In the genomic region with DNA sequence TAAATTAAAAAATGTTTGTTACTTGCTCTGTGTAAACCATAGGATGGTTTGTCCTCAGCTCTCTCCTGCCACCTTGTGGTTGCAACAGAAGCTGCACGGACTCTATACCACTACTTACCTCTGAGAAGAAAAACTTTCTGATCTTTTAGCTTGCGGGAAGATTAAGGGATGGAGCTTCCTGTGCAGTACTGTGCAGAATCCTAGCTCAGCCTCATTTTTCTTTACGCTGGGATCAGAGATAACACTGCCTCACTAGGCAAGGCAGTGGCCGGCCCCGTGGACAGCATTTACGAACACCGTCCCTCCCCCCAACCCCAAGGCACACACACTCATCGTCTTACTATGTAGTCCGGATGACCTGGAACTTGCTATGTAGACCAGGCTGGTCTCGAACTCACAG, we compare ENCODE assay signal across 8 mouse cellular contexts. TPM values are rescaled to one million over a fixed set of nuclear protein-coding genes. Genes with fewer than 3 reads are reported as not detected.
DNase-seq lines count a peak whose midpoint lies in the region; ATAC-seq and TF ChIP-seq lines count a peak whose summit lies in the region.

No protein-coding gene starts in this region.

- no peak for TF ChIP-seq POLR2A in spleen, adult 2 months (IDR thresholded peaks at IDR 0.05; ENCODE audit: low read depth, low read length)

- DNase-seq in gastrocnemius, postnatal 10 days = peak; percentile 54
- DNase-seq in gastrocnemius, postnatal 36 days = no peak
- peak; percentile 85 to 86 for DNase-seq in cerebellum, postnatal 14 days
- peak; percentile 50 for DNase-seq in gastrocnemius, postnatal 14 days
- peak; percentile 78 for DNase-seq in limb, embryonic 11.5 days (ENCODE audit: low spot score)
- peak; percentile 75 for DNase-seq in spleen, adult 2 months (ENCODE audit: low read depth in 1 of 2, low spot score in 2 of 2)

- peak overlapping the region; percentile 21; the same call in 1 of the 2 replicates for H3K4me3 ChIP-seq in intestine, embryonic 16.5 days (ENCODE audit: low read length)
- no peak overlapping the region for H3K4me3 ChIP-seq in limb, embryonic 11.5 days (ENCODE audit: low read depth, low read length)
- H3K4me3 ChIP-seq in midbrain, embryonic 13.5 days (replicated peaks) = no peak overlapping the region
- H3K4me3 ChIP-seq in spleen, adult 2 months (ENCODE audit: extremely low read depth, insufficient read depth, insufficient read length) = 0 out of 2 replicates have a peak overlapping the region, but pooled peaks have one; percentile 22

- peak overlapping the region; percentile 32; the same call in 1 of the 2 replicates for H3K9ac ChIP-seq in intestine, embryonic 16.5 days (ENCODE audit: low read depth, low read length)
- H3K9ac ChIP-seq in limb, embryonic 11.5 days (ENCODE audit: low read length) = no peak overlapping the region
- no peak overlapping the region for H3K9ac ChIP-seq in midbrain, embryonic 13.5 days (replicated peaks)

- no peak overlapping the region for H3K27ac ChIP-seq in intestine, embryonic 16.5 days (ENCODE audit: low read length)
- H3K27ac ChIP-seq in limb, embryonic 11.5 days (replicated peaks; ENCODE audit: low read depth, low read length) = no peak overlapping the region
- no peak overlapping the region for H3K27ac ChIP-seq in midbrain, embryonic 13.5 days
- no peak overlapping the region for H3K27ac ChIP-seq in spleen, adult 2 months (ENCODE audit: insufficient read depth, low read length)

- intact Hi-C loops in gastrocnemius, postnatal 36 days (cut with DNase I) = no loop called here
- intact Hi-C loops in gastrocnemius, postnatal 14 days (cut with DNase I; ENCODE audit: low total_unique reads) = no loop called here

- H3K9me3 ChIP-seq in intestine, embryonic 16.5 days (ENCODE audit: control insufficient read depth, low read length) = no peaks in the 10 kb centered on the region
- no peaks in the 10 kb centered on the region for H3K9me3 ChIP-seq in limb, embryonic 11.5 days (ENCODE audit: control insufficient read depth, low read length)
- no peaks in the 10 kb centered on the region for H3K9me3 ChIP-seq in midbrain, embryonic 13.5 days

- TF ChIP-seq CTCF in spleen, adult 2 months (IDR thresholded peaks at IDR 0.05; ENCODE audit: extremely low read depth, insufficient read depth, insufficient read length, insufficient replicate concordance) = peak; percentile 72; the same call in 1 of the 2 replicates

- peaks cover 7% of the 10 kb centered on the region for H3K4me1 ChIP-seq in intestine, embryonic 16.5 days (ENCODE audit: control insufficient read depth, insufficient read depth, low read length)
- H3K4me1 ChIP-seq in limb, embryonic 11.5 days (ENCODE audit: control insufficient read depth, insufficient read depth, low read length) = peaks cover 3% of the 10 kb centered on the region; the same call in 1 of the 2 replicates
- peaks cover 19% of the 10 kb centered on the region for H3K4me1 ChIP-seq in midbrain, embryonic 13.5 days (replicated peaks)
- no peaks in the 10 kb centered on the region for H3K4me1 ChIP-seq in spleen, adult 2 months (ENCODE audit: control insufficient read depth, insufficient read depth, insufficient read length)

- H3K36me3 ChIP-seq in intestine, embryonic 16.5 days (ENCODE audit: control insufficient read depth, insufficient read depth, low read length) = no peaks in the 10 kb centered on the region
- H3K36me3 ChIP-seq in limb, embryonic 11.5 days (ENCODE audit: control insufficient read depth, insufficient read depth, low read length) = no peaks in the 10 kb centered on the region
- H3K36me3 ChIP-seq in midbrain, embryonic 13.5 days = no peaks in the 10 kb centered on the region
- H3K36me3 ChIP-seq in spleen, adult 2 months (ENCODE audit: control insufficient read depth, insufficient read depth, low read length) = no peaks in the 10 kb centered on the region

- no peaks in the 10 kb centered on the region for H3K27me3 ChIP-seq in intestine, embryonic 16.5 days (replicated peaks; ENCODE audit: control insufficient read depth, insufficient read depth, low read length)
- H3K27me3 ChIP-seq in limb, embryonic 11.5 days (ENCODE audit: control insufficient read depth, insufficient read depth, low read length) = peaks cover 3% of the 10 kb centered on the region; the same call in 1 of the 2 replicates
- no peaks in the 10 kb centered on the region; the same call in 1 of the 2 replicates for H3K27me3 ChIP-seq in midbrain, embryonic 13.5 days
- no peaks in the 10 kb centered on the region for H3K27me3 ChIP-seq in spleen, adult 2 months (ENCODE audit: control insufficient read depth, insufficient read depth, low read length)

- 18% methylated on average over 10 of the region's 10 CpGs for WGBS in intestine, embryonic 16.5 days
- WGBS in limb, embryonic 11.5 days = 27% methylated on average over 10 of the region's 10 CpGs
- WGBS in midbrain, embryonic 13.5 days = 30% methylated on average over 10 of the region's 10 CpGs
- WGBS in spleen, adult 2 months = 9% methylated on average over 10 of the region's 10 CpGs

- H3K4me2 ChIP-seq in intestine, embryonic 16.5 days (ENCODE audit: low read depth, low read length) = peak overlapping the region; percentile 36
- H3K4me2 ChIP-seq in limb, embryonic 11.5 days (ENCODE audit: low read depth, severe bottlenecking) = no peak overlapping the region; the same call in 1 of the 2 replicates
- peak overlapping the region; percentile 45; the same call in 1 of the 2 replicates for H3K4me2 ChIP-seq in midbrain, embryonic 13.5 days (replicated peaks)

- ATAC-seq in intestine, embryonic 16.5 days = peak; percentile 19; the same call in 1 of the 2 replicates
- 0 out of 2 replicates have a peak, but pooled peaks have one; percentile 18 for ATAC-seq in limb, embryonic 11.5 days (ENCODE audit: insufficient number of reproducible peaks, low FRiP score, low TSS enrichment, low read depth)
- peak; percentile 12 for ATAC-seq in midbrain, embryonic 13.5 days

RNA-seq across cellular contexts. Expression of a gene that starts 1.0 kb away (rescaled TPM):
- 10 to 100 TPM; 34.4 to 34.7 TPM for total RNA-seq in gastrocnemius, postnatal 10 days (2021)
- 10 to 100 TPM; 29.4 to 31.2 TPM for total RNA-seq in gastrocnemius, postnatal 36 days (2021)
- total RNA-seq in gastrocnemius, postnatal 14 days (2021) = 10 to 100 TPM; 29.3 to 30.3 TPM
- 93.1 and 94.5 TPM in 2 replicates for polyA plus RNA-seq in intestine, embryonic 16.5 days (2015; fragmentation: Nextera tagmentation; extraction: Ambion mirVana)
- 58.4 and 60.8 TPM in 2 replicates for polyA plus RNA-seq in limb, embryonic 11.5 days (2014; fragmentation: Nextera tagmentation; extraction: Ambion mirVana)
- 79.4 and 88.3 TPM in 2 replicates for polyA plus RNA-seq in midbrain, embryonic 13.5 days (2015; fragmentation: Nextera tagmentation; extraction: Ambion mirVana)
- polyA plus RNA-seq in spleen, adult 2 months (2012; rRNA removed) = 23.6 and 38.6 TPM in 2 replicates

RNA-seq across cellular contexts. Expression of a gene that starts 20.1 kb away (rescaled TPM):
- total RNA-seq in gastrocnemius, postnatal 10 days (2021) = 100 to 1,000 TPM in 1 of 2 experiments, 1 to 10 TPM in 1; 1.4 to 124 TPM
- 1 to 10 TPM; 1.1 to 2.9 TPM for total RNA-seq in gastrocnemius, postnatal 36 days (2021)
- 1 to 10 TPM in 1 of 2 experiments, under 1 TPM in 1; 0.55 to 1.1 TPM for total RNA-seq in gastrocnemius, postnatal 14 days (2021)
- polyA plus RNA-seq in intestine, embryonic 16.5 days (2015; fragmentation: Nextera tagmentation; extraction: Ambion mirVana) = 78.2 and 87.5 TPM in 2 replicates
- polyA plus RNA-seq in limb, embryonic 11.5 days (2014; fragmentation: Nextera tagmentation; extraction: Ambion mirVana) = 13.2 and 14.2 TPM in 2 replicates
- 0.42 and 0.64 TPM in 2 replicates for polyA plus RNA-seq in midbrain, embryonic 13.5 days (2015; fragmentation: Nextera tagmentation; extraction: Ambion mirVana)
- polyA plus RNA-seq in spleen, adult 2 months (2012; rRNA removed) = 309 and 340 TPM in 2 replicates

RNA-seq across cellular contexts. Expression of a gene that starts 32.3 kb away (rescaled TPM):
- under 1 TPM in 1 of 2 experiments, not detected in 1; 0.29 TPM for total RNA-seq in gastrocnemius, postnatal 10 days (2021)
- not detected for total RNA-seq in gastrocnemius, postnatal 36 days (2021)
- total RNA-seq in gastrocnemius, postnatal 14 days (2021) = not detected
- 0.58 and 0.65 TPM in 2 replicates for polyA plus RNA-seq in intestine, embryonic 16.5 days (2015; fragmentation: Nextera tagmentation; extraction: Ambion mirVana)
- polyA plus RNA-seq in limb, embryonic 11.5 days (2014; fragmentation: Nextera tagmentation; extraction: Ambion mirVana) = 0.06 TPM in 1 of 2 replicates, not detected in the other
- 0.22 and 0.24 TPM in 2 replicates for polyA plus RNA-seq in midbrain, embryonic 13.5 days (2015; fragmentation: Nextera tagmentation; extraction: Ambion mirVana)
- not detected in 2 replicates for polyA plus RNA-seq in spleen, adult 2 months (2012; rRNA removed)

RNA-seq across cellular contexts. Expression of a gene that starts 38.6 kb away (rescaled TPM):
- 10 to 100 TPM; 33.4 to 39.7 TPM for total RNA-seq in gastrocnemius, postnatal 10 days (2021)
- total RNA-seq in gastrocnemius, postnatal 36 days (2021) = 10 to 100 TPM; 32.5 to 35.3 TPM
- 10 to 100 TPM; 30.1 to 32.7 TPM for total RNA-seq in gastrocnemius, postnatal 14 days (2021)
- polyA plus RNA-seq in intestine, embryonic 16.5 days (2015; fragmentation: Nextera tagmentation; extraction: Ambion mirVana) = 134 and 157 TPM in 2 replicates
- polyA plus RNA-seq in limb, embryonic 11.5 days (2014; fragmentation: Nextera tagmentation; extraction: Ambion mirVana) = 223 and 231 TPM in 2 replicates
- polyA plus RNA-seq in midbrain, embryonic 13.5 days (2015; fragmentation: Nextera tagmentation; extraction: Ambion mirVana) = 185 and 190 TPM in 2 replicates
- polyA plus RNA-seq in spleen, adult 2 months (2012; rRNA removed) = 70.2 and 89.3 TPM in 2 replicates

RNA-seq across cellular contexts. Expression of a gene that starts 56.6 kb away (rescaled TPM):
- 1 to 10 TPM; 4.4 to 5.5 TPM for total RNA-seq in gastrocnemius, postnatal 10 days (2021)
- 1 to 10 TPM; 1.4 to 2.1 TPM for total RNA-seq in gastrocnemius, postnatal 36 days (2021)
- 1 to 10 TPM; 1.7 to 7.9 TPM for total RNA-seq in gastrocnemius, postnatal 14 days (2021)
- polyA plus RNA-seq in intestine, embryonic 16.5 days (2015; fragmentation: Nextera tagmentation; extraction: Ambion mirVana) = 324 and 348 TPM in 2 replicates
- polyA plus RNA-seq in limb, embryonic 11.5 days (2014; fragmentation: Nextera tagmentation; extraction: Ambion mirVana) = 0.84 and 0.89 TPM in 2 replicates
- polyA plus RNA-seq in midbrain, embryonic 13.5 days (2015; fragmentation: Nextera tagmentation; extraction: Ambion mirVana) = 1.7 and 2.0 TPM in 2 replicates
- 7.2 and 8.0 TPM in 2 replicates for polyA plus RNA-seq in spleen, adult 2 months (2012; rRNA removed)

Comparison
In these comparisons a context has a peak if more than half of its experiments do, and no peak if none do; other contexts are left out.
1. DNase-seq: peak in gastrocnemius, postnatal 10 days (single experiment), cerebellum, postnatal 14 days (2 of 2), gastrocnemius, postnatal 14 days (single experiment), limb, embryonic 11.5 days (single experiment) and spleen, adult 2 months (2 of 2); none in gastrocnemius, postnatal 36 days (0 of 2).
2. H3K4me3 ChIP-seq: peak in intestine, embryonic 16.5 days (single experiment) and spleen, adult 2 months (single experiment); none in limb, embryonic 11.5 days (single experiment) and midbrain, embryonic 13.5 days (single experiment).
3. Peak in every context shown above with its lines, with median percentiles within 50 percentile points of each other: ATAC-seq.